Mouse (Mus musculus) layer of hippocampus, adult 11-12 months (tissue): ENCODE measurements around the gene Tom1l1.

Experiments
- DNase-seq: peaks from one replicate; pipeline ENCODE4 v3.0.0; 2022; ENCODE audit warnings: low spot score

Gene Tom1l1

DNA sequence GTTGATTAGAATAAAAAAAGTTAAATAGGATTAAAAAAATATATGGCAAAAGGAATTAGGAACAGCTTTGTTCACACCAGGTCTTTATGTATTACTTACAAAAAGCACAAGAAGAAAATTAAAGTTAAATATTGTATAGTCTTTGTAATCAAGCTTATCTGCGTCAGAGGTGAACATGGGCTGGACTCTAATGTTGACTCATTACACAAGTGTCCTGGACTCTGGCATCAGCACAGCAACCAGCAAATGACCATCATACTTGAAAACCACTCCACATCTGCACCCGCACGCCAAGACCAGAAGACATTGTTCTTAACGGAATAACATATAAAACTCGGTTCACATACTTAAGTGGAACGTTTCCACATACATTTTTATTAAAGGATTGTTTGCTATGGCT, 20.8 kb downstream of the Tom1l1 start:
- DNase-seq, result no peak

- no peak for DNase-seq
These were observed 21.2 kb downstream of the Tom1l1 start for GRCm38 (mm10) chr11:90666916-90667315.

GRCm38 (mm10) chr11:90666144-90666757, 21.9 kb downstream of the Tom1l1 start:
- no peak for DNase-seq

DNA sequence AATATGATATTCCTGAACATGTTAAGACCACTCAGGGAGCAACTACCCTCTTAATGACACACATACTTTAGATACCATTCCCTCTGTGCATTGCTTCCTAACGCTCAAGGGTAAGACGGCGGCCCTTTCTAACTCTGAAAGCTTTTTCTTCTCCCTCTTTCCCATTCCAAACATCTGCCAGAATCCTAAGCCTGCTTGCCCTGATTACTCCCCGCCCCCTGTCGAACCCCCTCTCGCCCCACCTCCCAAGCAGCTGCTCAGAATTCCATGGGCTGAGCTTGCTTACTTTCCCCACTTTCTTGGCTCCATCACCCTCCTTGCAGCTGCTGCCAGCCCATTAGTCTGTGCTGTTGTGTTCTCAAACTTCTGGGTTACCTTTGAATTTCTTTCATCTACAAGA, 23.0 kb downstream of the Tom1l1 start:
- no peak for DNase-seq

GRCm38 (mm10) chr11:90664345-90664986, 23.7 kb downstream of the Tom1l1 start:
- DNase-seq, result no peak

DNA sequence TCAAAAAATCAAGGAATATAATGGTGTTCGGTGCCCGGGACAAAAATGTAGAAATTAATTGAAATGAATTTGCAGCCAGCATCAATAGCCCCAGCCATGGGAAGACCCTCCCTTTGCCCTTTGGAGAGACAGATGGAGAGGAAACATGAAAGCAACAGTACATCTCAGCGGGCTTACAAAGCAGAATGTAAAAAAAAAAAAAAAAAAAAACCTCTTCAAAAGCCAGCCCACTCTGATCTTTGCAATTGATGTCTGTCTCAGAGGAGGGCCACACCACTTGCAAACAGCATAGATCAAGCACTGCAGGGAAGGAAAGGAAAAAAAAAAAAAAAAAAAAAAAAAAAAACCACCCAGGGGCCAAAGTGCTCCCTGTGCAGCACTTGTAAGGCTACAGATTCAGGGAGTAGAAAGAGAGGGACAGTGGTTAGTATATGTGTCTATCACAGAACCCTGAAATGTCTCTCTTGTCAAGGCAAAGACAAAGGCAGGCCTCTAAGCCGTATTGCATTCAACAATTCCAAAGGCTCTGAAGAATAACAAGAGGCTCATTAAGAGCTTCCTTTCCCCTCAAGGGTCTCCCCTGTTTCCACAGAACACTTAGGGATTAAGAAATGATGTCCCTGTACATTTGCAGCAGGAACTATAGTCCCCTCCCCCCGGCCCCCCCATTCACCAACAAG, 24.4 kb downstream of the Tom1l1 start:
- DNase-seq, result no peak

DNA sequence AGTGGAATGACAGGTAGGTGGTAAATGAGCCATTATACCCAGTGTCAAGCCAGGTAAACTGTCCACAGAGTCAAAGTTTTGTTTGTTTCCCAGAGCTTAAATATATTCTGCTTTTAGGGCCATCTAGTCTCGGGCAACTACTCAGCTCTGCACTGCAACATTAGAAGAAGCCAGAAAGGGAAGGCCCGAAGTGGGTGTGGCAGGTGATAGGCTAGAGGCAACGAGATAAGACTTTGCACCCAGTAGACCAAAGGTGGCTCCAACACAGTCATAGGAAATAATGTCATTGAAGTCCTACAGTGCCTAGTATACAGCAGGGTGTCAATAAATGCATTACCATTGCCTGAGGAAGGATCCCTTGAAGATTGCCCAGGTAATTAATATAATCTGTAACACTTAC, 25.1 kb downstream of the Tom1l1 start:
- no peak for DNase-seq

DNA sequence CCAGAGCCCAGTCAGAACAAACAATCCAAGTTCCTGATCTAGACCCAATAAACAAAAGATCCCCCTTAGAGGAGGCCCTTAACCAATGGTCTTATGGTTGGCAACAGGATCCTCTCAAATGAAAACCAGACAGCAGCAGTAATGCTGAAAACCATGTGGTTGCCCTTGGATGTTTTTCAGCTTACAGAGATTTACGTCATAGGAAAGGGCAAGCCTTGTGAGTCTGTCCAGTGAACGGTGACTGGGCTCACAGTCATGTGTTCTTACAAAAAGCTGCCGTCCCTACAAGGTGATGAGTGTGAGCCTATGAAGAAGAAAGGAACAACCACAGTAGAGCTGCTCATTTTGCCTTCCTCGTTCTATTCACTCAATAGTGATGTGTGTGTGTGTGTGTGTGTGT, 27.5 kb downstream of the Tom1l1 start:
- DNase-seq, result no peak

DNA sequence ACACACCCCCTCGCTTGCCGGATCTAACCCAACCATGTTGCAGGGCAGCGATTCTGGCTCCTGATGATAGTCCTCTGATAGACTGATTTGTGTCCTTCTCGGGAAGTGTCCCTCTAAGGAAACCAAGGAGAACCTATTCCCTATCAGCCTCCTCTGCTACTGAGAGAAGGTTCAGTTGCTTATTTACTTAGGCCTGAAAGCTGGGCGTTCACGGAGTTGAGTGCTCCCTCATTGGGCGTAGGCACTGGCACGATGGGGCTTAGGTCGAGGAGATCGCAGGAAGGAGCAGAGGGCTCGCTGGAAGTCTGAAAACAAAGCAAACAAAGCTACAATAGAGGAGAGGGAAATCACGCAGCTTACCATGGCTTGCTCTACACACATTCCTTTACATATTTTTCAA, 30.6 kb downstream of the Tom1l1 start:
- DNase-seq, result no peak

DNA sequence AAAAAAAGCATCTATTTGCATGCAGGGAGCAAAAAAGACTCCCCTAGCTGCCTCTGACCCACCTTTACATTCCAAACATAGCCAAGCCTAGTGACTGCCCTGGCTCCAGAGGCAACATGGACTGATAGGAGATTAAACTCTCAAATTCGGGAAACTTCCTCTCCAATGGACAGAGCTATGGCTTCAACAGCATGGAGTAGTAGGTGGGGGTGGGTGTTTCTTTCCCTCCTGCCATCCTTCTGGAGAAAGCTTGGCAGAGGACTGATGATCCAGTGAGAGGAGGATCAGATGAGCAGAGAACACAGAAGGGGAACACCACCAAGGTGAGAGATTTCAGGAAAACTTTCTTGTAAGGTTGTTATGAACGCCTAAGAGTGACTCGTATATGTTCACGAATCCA, 35.6 kb downstream of the Tom1l1 start:
- DNase-seq, result no peak

DNA sequence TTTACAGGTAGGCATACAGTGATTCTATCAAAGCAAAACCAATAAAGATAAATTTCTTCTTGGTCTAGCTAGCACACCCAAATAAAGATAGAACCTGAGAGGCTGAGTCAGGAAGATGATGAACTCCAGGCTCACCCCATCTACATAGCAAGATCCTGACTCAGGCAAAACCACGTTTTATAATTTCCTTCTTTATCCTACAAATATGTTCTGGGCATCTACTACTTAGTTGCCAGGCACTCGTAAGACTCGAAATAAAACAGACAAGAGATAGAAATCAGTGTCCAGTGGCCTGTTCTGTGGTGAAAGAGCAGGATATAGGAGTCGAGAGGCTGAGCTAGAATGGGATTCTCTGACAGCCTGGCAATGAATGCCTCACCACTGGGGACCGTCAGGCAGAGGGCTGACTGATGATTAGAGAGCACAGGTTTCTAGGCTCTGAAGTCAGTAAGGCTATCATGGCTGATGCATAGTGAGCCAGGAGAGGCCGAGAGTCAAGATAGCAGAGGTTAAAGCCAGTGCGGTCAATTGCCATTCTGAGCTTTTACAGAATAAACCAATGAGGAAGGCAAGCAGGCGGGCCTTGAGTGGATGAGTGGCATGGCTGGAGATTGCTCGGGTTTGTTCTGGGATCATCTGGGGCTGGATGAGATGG, 37.8 kb downstream of the Tom1l1 start:
- no peak for DNase-seq

- no peak for DNase-seq
These were observed 38.4 kb downstream of the Tom1l1 start for GRCm38 (mm10) chr11:90649777-90650176.

DNA sequence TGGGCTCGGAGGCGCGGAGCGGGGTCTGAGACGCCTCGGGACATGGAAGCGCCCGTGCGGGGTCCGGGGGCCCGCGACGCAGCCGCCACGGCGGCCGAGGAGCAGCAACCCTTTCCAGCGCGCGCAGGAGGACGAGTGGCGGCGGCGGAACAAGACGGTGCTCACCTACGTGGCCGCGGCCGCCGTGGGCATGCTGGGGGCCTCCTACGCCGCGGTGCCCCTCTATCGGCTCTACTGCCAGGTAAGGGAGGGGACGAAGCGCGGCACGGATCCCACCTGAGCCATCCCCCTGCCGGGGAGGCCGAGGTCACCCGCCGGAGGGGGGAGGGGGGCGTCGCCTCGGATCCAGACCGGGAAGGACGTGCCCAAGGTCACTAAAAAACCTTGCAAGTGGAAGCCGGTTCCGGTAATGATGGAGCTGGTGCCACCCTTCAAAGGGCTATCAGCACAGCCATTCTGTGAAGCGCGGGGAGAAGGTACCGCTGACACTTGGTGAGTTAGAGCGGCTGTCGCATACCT, 49.8 kb downstream of the Tom1l1 start:
- no peak for DNase-seq

DNA sequence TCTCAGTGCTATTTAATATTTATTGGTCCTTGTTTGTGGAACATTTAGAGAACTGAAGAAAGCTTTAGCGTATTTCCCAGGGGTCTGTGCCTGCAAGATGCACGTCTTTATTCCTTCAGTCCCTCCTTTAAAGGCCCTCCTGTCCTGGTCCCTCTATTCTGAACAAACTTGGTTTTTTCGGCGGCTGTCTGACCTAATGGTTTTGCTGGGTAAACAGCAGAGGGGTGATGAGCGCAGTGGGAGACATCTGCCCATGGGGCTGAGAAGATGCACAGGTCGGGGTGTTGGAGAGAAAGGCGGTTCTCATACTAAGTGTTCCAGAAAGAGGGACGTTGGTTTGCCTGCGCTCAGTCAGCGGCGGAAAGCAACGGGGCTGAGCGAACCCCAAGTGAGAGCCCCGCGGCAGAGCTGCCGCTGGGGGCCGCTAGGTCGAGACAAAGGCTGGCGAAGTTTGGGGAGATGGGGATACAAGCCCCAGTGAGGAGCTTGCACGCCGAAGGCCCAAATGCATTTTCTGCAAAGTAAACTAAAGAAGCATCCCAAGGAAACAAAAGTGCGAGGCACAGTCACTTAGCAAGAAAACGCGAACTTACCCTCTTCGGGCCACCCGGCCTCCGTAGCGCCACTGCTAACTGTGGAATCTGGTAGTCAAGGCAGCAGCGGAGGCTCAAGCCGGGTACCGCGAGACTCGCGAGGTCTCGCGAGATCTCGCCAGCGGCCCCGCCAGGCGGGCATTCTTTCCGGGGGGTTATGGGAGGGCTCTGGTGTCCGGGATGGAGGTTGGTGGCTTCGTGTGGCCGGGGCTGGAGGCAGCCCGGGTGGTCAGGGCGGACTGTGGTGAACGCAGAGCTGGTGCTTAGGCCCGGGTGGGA, 50.5 kb downstream of the Tom1l1 start, which contains the start of the genes Stxbp4 and Cox11:
Gene Stxbp4 (minus strand): TSS at position 645 of the 872 bp plus-strand sequence.
Gene Cox11 (plus strand): TSS at position 734 of the 872 bp plus-strand sequence.
- DNase-seq, result peak; percentile 95

DNA sequence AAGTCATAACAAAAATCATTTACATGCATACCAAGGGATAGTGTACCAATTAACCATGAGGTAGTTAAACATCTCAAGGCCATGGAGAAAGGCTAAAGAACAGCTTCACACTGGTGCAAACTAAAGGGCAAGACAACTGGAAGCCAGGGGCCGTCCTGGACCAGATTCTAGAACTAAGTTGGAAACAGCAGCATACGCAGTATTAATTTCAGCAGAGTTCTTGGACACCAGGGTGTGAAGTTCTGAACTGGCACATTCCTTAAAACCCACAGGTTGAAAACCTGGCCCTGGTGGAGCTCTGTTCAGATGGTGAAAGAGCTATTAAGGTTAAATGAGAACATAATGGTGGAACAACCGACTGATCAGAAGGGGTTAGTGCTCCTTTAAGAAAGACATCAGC, 53.5 kb downstream of the Tom1l1 start:
- no peak for DNase-seq

DNA sequence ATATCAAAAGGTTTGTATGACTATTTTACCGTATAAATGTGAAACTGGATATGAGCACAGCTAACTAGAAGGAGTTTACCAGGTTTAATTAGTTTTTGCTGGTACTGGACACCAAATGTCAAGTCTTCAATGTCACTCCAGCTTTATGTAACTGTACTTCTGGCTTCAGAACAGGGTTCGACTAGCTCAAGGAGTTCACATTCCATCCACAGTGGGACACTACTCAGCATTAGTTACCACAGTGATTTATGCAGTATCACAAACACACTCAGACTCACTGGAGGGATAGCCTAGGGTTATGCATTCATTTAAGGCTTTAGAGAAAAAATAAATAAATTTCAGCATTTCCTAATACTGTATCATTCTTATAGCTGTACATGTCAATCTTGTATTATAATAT, 55.7 kb downstream of the Tom1l1 start:
- DNase-seq, result no peak

- no peak for DNase-seq
These were observed 60.4 kb downstream of the Tom1l1 start for GRCm38 (mm10) chr11:90627751-90628150.

GRCm38 (mm10) chr11:90625174-90625573, 63.0 kb downstream of the Tom1l1 start:
- DNase-seq, result no peak

GRCm38 (mm10) chr11:90623477-90623876, 64.7 kb downstream of the Tom1l1 start:
- DNase-seq, result peak; percentile 68

GRCm38 (mm10) chr11:90622500-90622899, 65.7 kb downstream of the Tom1l1 start:
- no peak for DNase-seq

GRCm38 (mm10) chr11:90622044-90622443, 66.1 kb downstream of the Tom1l1 start:
- DNase-seq, result no peak

DNA sequence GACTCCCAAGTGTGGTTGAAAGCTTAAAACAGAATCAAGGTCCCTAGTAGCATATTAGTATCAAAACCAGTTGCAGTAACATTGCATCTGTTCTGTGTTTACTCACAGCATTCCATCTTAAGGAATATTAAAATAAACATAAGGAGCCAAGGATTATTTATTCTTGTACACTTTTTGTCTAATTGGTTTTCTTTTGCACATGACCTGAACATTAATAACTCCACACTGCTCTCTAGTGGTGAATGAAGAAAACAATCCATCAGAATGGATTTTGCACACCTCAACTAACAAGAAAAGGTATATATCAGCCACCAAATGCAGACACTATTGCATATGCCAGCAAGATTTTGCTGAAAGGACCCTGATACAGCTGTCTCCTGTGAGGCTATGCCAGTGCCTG, 71.7 kb downstream of the Tom1l1 start:
- DNase-seq, result no peak
